Mouse (Mus musculus): Measurements from ENCODE around the gene Srp54c. TPM values are rescaled to one million over a fixed set of nuclear protein-coding genes. Genes with fewer than 3 reads are reported as not detected.

Srp54c gene
- 0.39 and 2.1 TPM in 2 replicates for polyA plus RNA-seq (2012; ENCODE audit: low replicate concordance)

GRCm38 (mm10) chr12:55229626-55230519 lies at the start of gene Srp54c:
TSS of gene Srp54c (plus strand) at chr12:55230168.

GRCm38 (mm10) chr12:55199306-55199705 lies 30.7 kb upstream of the Srp54c start, which contains the start of gene 1700047I17Rik2:
TSS of gene 1700047I17Rik2 (plus strand) at chr12:55199592.

DNA sequence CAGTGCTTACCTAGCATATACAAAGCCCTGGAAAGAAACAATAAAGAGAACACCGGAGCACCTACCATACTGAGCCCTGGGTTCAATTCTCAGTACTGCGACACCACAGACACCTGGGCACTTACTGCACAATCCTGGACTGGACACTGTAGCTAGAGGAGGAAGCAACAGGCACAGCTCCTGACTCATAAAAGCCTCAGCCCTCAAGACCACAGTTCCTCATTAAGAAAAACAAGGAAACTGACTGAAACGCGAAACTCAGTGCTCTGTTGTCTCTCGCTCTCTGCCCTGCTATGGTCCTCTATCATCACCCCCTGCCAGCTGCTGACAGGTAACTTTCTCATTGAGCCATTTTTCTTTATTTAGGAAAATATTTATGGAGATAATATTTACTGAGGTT lies 69.4 kb downstream of the Srp54c start, which contains the start of gene 1110008L16Rik:
TSS of gene 1110008L16Rik (plus strand) at position 242 of the 400 bp plus-strand sequence.

GRCm38 (mm10) chr12:55302485-55303441 lies 72.8 kb downstream of the Srp54c start, which contains the start of gene Ppp2r3c:
TSS of gene Ppp2r3c (minus strand) at chr12:55302998.

Other genes starting within 250 kb of the Srp54c start
- 0.85 and 0.88 TPM in 2 replicates for gene Gm20403, start 243.6 kb upstream of the Srp54c start, polyA plus RNA-seq (2012; ENCODE audit: low replicate concordance)
- gene Baz1a, start 215.8 kb upstream of the Srp54c start, polyA plus RNA-seq (2012; ENCODE audit: low replicate concordance): 20.8 and 36.6 TPM in 2 replicates
- 0.05 and 0.66 TPM in 2 replicates for gene 2700097O09Rik, start 150.1 kb upstream of the Srp54c start, polyA plus RNA-seq (2012; ENCODE audit: low replicate concordance)
- gene Srp54a, start 149.9 kb upstream of the Srp54c start, polyA plus RNA-seq (2012; ENCODE audit: low replicate concordance): 1.1 and 1.2 TPM in 2 replicates
- gene Fam177a, start 105.7 kb upstream of the Srp54c start, polyA plus RNA-seq (2012; ENCODE audit: low replicate concordance): 5.9 and 7.1 TPM in 2 replicates
- 49.4 and 87.8 TPM in 2 replicates for gene Srp54b, start 75.1 kb upstream of the Srp54c start, polyA plus RNA-seq (2012; ENCODE audit: low replicate concordance)
- gene 1700047I17Rik2, start 30.6 kb upstream of the Srp54c start, polyA plus RNA-seq (2012; ENCODE audit: low replicate concordance): not detected in 2 replicates
- gene 1110008L16Rik, start 69.4 kb downstream of the Srp54c start, polyA plus RNA-seq (2012; ENCODE audit: low replicate concordance): 0.50 and 0.75 TPM in 2 replicates
- 0.17 and 1.3 TPM in 2 replicates for gene Ppp2r3c, start 72.8 kb downstream of the Srp54c start, polyA plus RNA-seq (2012; ENCODE audit: low replicate concordance)
- gene Psma6, start 154.1 kb downstream of the Srp54c start, polyA plus RNA-seq (2012; ENCODE audit: low replicate concordance): 9.2 and 15.2 TPM in 2 replicates

Data from hematopoietic multipotent progenitor cell, adult 10-12 weeks (in vitro differentiated cells).